Mouse (Mus musculus): Measurements from ENCODE around the gene Mrtfa.

GRCm38 (mm10) chr15:81038419-81038818 lies 152.1 kb downstream of the Mrtfa start:
- TF ChIP-seq CTCF (IDR thresholded peaks at IDR 0.05; ENCODE audit: control insufficient read depth, insufficient read depth, low read length) = no peak
- no peak for TF ChIP-seq POLR2A (IDR thresholded peaks at IDR 0.05; ENCODE audit: borderline replicate concordance, control insufficient read depth, low read depth, low read length)
